Mouse (Mus musculus) liver, adult 2 months (tissue): ENCODE measurements at regions not wholly inside any gene's neighbourhood (a gene's known extent, or its start where the extent isn't known, plus 50 kb on each side); places are given as distances from the start of the nearest gene placed in this dataset.

ENCODE experiments used
- DNase-seq: peaks from one replicate; pipeline ENCODE4 v3.0.0-alpha.2; 2011; ENCODE audit warnings: low read depth, low spot score; ENCODE audit errors: extremely low read depth
- H3K27ac ChIP-seq: fragments of 200-500 bp; replicated peaks from 2 replicates; pipeline ENCODE4 v1.5.1; 2012; ENCODE audit warnings: low read depth, mild to moderate bottlenecking, control low read depth, inconsistent platforms, low read length; ENCODE audit not compliant: insufficient read depth
- H3K27me3 ChIP-seq: fragments of 200-500 bp; 2 replicates; pipeline ENCODE4 v1.6.1; 2012; ENCODE audit warnings: mild to moderate bottlenecking, moderate library complexity, low read length, inconsistent platforms; ENCODE audit not compliant: control insufficient read depth, insufficient read depth
- H3K36me3 ChIP-seq: fragments of 200-500 bp; 2 replicates; pipeline ENCODE4 v1.6.1; 2012; ENCODE audit warnings: low read length, inconsistent platforms; ENCODE audit not compliant: control insufficient read depth, insufficient read depth
- H3K4me1 ChIP-seq: fragments of 200-500 bp; 2 replicates; pipeline ENCODE4 v1.6.1; 2011; ENCODE audit warnings: low read length; ENCODE audit not compliant: control insufficient read depth, insufficient read depth
- H3K4me3 ChIP-seq: fragments of 200-500 bp; 2 replicates; pipeline ENCODE4 v1.5.1; 2011; ENCODE audit warnings: low read depth, mild to moderate bottlenecking, control low read depth, low read length, moderate library complexity; ENCODE audit not compliant: insufficient read depth
- H3K79me2 ChIP-seq: fragments of 200-500 bp; 2 replicates; pipeline ENCODE4 v1.6.1; 2012; ENCODE audit warnings: inconsistent platforms, mild to moderate bottlenecking, low read length, moderate library complexity; ENCODE audit not compliant: control insufficient read depth, insufficient read depth
- H3K9ac ChIP-seq: fragments of 200-500 bp; 2 replicates; pipeline ENCODE4 v1.6.1; 2012; ENCODE audit warnings: low read depth, mild to moderate bottlenecking, control low read depth, inconsistent platforms, low read length
- CTCF ChIP-seq: fragments of 200-500 bp; IDR thresholded peaks from 2 replicates; pipeline ENCODE4 v1.5.1; 2011; ENCODE audit warnings: low read depth, low read length, control low read depth
- POLR2A ChIP-seq: fragments of 200-500 bp; IDR thresholded peaks from 2 replicates; pipeline ENCODE4 v1.6.1; 2011; ENCODE audit warnings: low read length, control low read depth; ENCODE audit not compliant: insufficient read depth; ENCODE audit errors: extremely low read depth
- WGBS: fragments of 180-500 bp; shearing (Covaris S2); methylation state at CpG from one replicate; pipeline ENCODE4 v1.1.7; 2018; 5-methylcytosine and 5-hydroxymethylcytosine counted together

GRCm38 (mm10) chr13:38878718-38879669 lies 81.7 kb downstream of the Slc35b3 start:
- no peak for TF ChIP-seq POLR2A
- TF ChIP-seq CTCF: no peak
- Histone ChIP-seq H3K4me3 (no peak overlapping the region), H3K9ac (no peak overlapping the region), H3K27ac (no peak overlapping the region), H3K79me2 (no peaks in the 10 kb centered on the region), H3K4me1 (no peaks in the 10 kb centered on the region; the same call in 1 of the 2 replicates), H3K36me3 (no peaks in the 10 kb centered on the region), H3K27me3 (no peaks in the 10 kb centered on the region)
- 88% methylated on average over 7 of the region's 7 CpGs for WGBS
- DNase-seq: no peak

- TF ChIP-seq CTCF (no peak), POLR2A (no peak)
- 93% methylated on average over 2 of the region's 2 CpGs for WGBS
- Histone ChIP-seq H3K36me3 (no peaks in the 10 kb centered on the region), H3K27ac (no peak overlapping the region), H3K27me3 (no peaks in the 10 kb centered on the region), H3K4me3 (no peak overlapping the region), H3K79me2 (no peaks in the 10 kb centered on the region), H3K4me1 (no peaks in the 10 kb centered on the region; the same call in 1 of the 2 replicates), H3K9ac (no peak overlapping the region)
- no peak for DNase-seq
Observed at GRCm38 (mm10) chr13:38875923-38876322, 84.8 kb downstream of the Slc35b3 start.

GRCm38 (mm10) chr13:38864002-38864401 lies 96.7 kb downstream of the Slc35b3 start:
- Histone ChIP-seq H3K27ac (no peak overlapping the region), H3K36me3 (no peaks in the 10 kb centered on the region), H3K79me2 (no peaks in the 10 kb centered on the region), H3K27me3 (no peaks in the 10 kb centered on the region), H3K9ac (no peak overlapping the region), H3K4me1 (no peaks in the 10 kb centered on the region), H3K4me3 (no peak overlapping the region)
- WGBS: 79% methylated on average over 4 of the region's 4 CpGs
- DNase-seq: no peak
- TF ChIP-seq POLR2A (no peak), CTCF (no peak)

- TF ChIP-seq POLR2A: no peak
- TF ChIP-seq CTCF: no peak
- WGBS: 46% methylated on average over 3 of the region's 3 CpGs
- no peaks in the 10 kb centered on the region for H3K4me1 ChIP-seq
Observed at GRCm38 (mm10) chr13:38855742-38856141, 104.9 kb downstream of the Slc35b3 start.

GRCm38 (mm10) chr13:38854986-38855385 lies 105.7 kb downstream of the Slc35b3 start:
- no peak overlapping the region for H3K4me3 ChIP-seq
- H3K27me3 ChIP-seq: no peaks in the 10 kb centered on the region
- no peaks in the 10 kb centered on the region for H3K79me2 ChIP-seq
- no peak overlapping the region for H3K9ac ChIP-seq
- no peak overlapping the region for H3K27ac ChIP-seq
- H3K4me1 ChIP-seq: no peaks in the 10 kb centered on the region
- 83% methylated on average over 2 of the region's 2 CpGs for WGBS
- TF ChIP-seq CTCF (no peak), POLR2A (no peak)
- no peaks in the 10 kb centered on the region for H3K36me3 ChIP-seq
- DNase-seq: no peak

More at GRCm38 (mm10) chr13:38855742-38856141, 104.9 kb downstream of the Slc35b3 start:
- Histone ChIP-seq H3K27ac (no peak overlapping the region), H3K36me3 (no peaks in the 10 kb centered on the region), H3K9ac (no peak overlapping the region), H3K4me3 (no peak overlapping the region), H3K27me3 (no peaks in the 10 kb centered on the region), H3K79me2 (no peaks in the 10 kb centered on the region)
- DNase-seq: no peak

- no peak for TF ChIP-seq CTCF
- TF ChIP-seq POLR2A: no peak
- WGBS: 52% methylated on average over 9 of the region's 9 CpGs
- H3K79me2 ChIP-seq: no peaks in the 10 kb centered on the region
- H3K27ac ChIP-seq: no peak overlapping the region
- H3K4me3 ChIP-seq: no peak overlapping the region
- H3K27me3 ChIP-seq: no peaks in the 10 kb centered on the region
- no peak for DNase-seq
- no peaks in the 10 kb centered on the region for H3K4me1 ChIP-seq
- no peak overlapping the region for H3K9ac ChIP-seq
- H3K36me3 ChIP-seq: no peaks in the 10 kb centered on the region
Observed at GRCm38 (mm10) chr13:38852868-38853267, 107.8 kb downstream of the Slc35b3 start.
